Mouse (Mus musculus): ENCODE measurements at regions not wholly inside any gene's neighbourhood (a gene's known extent, or its start where the extent isn't known, plus 50 kb on each side); places are given as distances from the start of the nearest gene placed in this dataset.
"Not testable (repeated sequence)": the region's sequence is repeated elsewhere in the genome, so short reads cannot be mapped to it uniquely, and the experiment has no call there.

GRCm38 (mm10) chr10:126330305-126330969 is 364.5 kb downstream of the Lrig3 start:
- no peaks in the 10 kb centered on the region for H3K27me3 ChIP-seq (ENCODE audit: control insufficient read depth, insufficient read depth, low read depth, low read length)
- no peaks in the 10 kb centered on the region for H3K9me3 ChIP-seq (ENCODE audit: control insufficient read depth, low read length)
- no peak overlapping the region for H3K27ac ChIP-seq (ENCODE audit: low read length)
- H3K4me3 ChIP-seq (ENCODE audit: low read length) = no peak overlapping the region
- WGBS = 6% methylated on average over 17 of the region's 17 CpGs
- H3K9ac ChIP-seq (ENCODE audit: low read length) = peak overlapping the region; percentile 53
- peak overlapping the region; percentile 45 for H3K4me2 ChIP-seq (ENCODE audit: low read depth, low read length)
- peaks cover 3% of the 10 kb centered on the region; the same call in 1 of the 2 replicates for H3K4me1 ChIP-seq (replicated peaks; ENCODE audit: control insufficient read depth, insufficient read depth, low read length)
- peak; percentile 98 for ATAC-seq (ENCODE audit: low read depth)
- H3K36me3 ChIP-seq (ENCODE audit: control insufficient read depth, insufficient read depth, low read length) = no peaks in the 10 kb centered on the region

DNA sequence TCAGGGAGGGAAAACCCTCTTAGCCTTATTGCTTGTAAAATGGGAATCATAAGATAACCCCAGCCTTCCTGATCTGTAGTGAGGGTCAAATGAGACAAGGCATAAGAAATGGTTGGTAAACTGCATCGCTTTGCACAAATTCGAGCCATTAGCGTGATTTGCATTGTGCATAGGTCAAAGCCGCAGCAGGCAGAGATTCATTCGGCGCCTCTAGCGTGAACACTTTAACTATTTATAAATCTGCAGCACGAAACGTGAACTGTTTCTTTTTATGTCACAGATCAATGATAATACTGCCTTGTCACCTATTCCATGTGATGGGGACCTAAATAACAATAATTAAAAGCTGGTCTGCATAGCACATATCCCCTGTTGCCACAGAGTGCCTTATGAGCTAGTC is 354.9 kb downstream of the Lrig3 start:
- H3K27me3 ChIP-seq (ENCODE audit: control insufficient read depth, insufficient read depth, low read depth, low read length) = no peaks in the 10 kb centered on the region
- no peak overlapping the region for H3K4me3 ChIP-seq (ENCODE audit: low read length)
- H3K4me2 ChIP-seq (ENCODE audit: low read depth, low read length) = no peak overlapping the region
- no peak for ATAC-seq (ENCODE audit: low read depth)
- no peak overlapping the region for H3K9ac ChIP-seq (ENCODE audit: low read length)
- H3K27ac ChIP-seq (ENCODE audit: low read length) = no peak overlapping the region
- H3K36me3 ChIP-seq (ENCODE audit: control insufficient read depth, insufficient read depth, low read length) = no peaks in the 10 kb centered on the region
- 81% methylated on average over 9 of the region's 9 CpGs for WGBS
- no peaks in the 10 kb centered on the region for H3K9me3 ChIP-seq (ENCODE audit: control insufficient read depth, low read length)
- H3K4me1 ChIP-seq (replicated peaks; ENCODE audit: control insufficient read depth, insufficient read depth, low read length) = no peaks in the 10 kb centered on the region

GRCm38 (mm10) chr10:126319795-126320194 is 353.8 kb downstream of the Lrig3 start:
- no peaks in the 10 kb centered on the region for H3K27me3 ChIP-seq (ENCODE audit: control insufficient read depth, insufficient read depth, low read depth, low read length)
- H3K4me2 ChIP-seq (ENCODE audit: low read depth, low read length) = no peak overlapping the region
- WGBS = 23% methylated on average over 10 of the region's 10 CpGs
- H3K36me3 ChIP-seq (ENCODE audit: control insufficient read depth, insufficient read depth, low read length) = no peaks in the 10 kb centered on the region
- H3K9me3 ChIP-seq (ENCODE audit: control insufficient read depth, low read length) = no peaks in the 10 kb centered on the region
- H3K9ac ChIP-seq (ENCODE audit: low read length) = no peak overlapping the region
- H3K4me1 ChIP-seq (replicated peaks; ENCODE audit: control insufficient read depth, insufficient read depth, low read length) = no peaks in the 10 kb centered on the region
- ATAC-seq (ENCODE audit: low read depth) = no peak
- H3K27ac ChIP-seq (ENCODE audit: low read length) = no peak overlapping the region
- H3K4me3 ChIP-seq (ENCODE audit: low read length) = no peak overlapping the region

DNA sequence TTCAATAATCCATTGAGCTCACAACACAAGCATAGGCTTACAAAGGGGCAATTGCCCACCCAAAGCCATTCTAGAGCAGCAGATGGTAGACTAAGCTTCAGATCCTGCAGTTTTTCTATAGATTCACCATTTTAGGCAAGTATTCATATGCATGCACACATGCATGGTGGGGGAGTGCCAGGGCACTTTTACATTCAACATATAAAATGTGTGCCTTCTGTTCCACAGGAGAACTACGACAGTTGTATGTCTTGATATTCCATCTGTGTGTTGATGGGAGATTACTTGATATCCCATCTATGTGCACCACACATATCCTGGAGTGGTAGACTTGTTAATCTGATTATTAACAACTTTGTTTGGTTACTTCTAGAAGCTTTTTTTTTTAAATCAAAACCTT is 334.0 kb downstream of the Lrig3 start:
- Histone ChIP-seq H3K36me3 (ENCODE audit: control insufficient read depth, insufficient read depth, low read length) (no peaks in the 10 kb centered on the region), H3K27me3 (ENCODE audit: control insufficient read depth, insufficient read depth, low read depth, low read length) (no peaks in the 10 kb centered on the region), H3K9me3 (ENCODE audit: control insufficient read depth, low read length) (no peaks in the 10 kb centered on the region), H3K27ac (ENCODE audit: low read length) (no peak overlapping the region), H3K9ac (ENCODE audit: low read length) (no peak overlapping the region), H3K4me2 (ENCODE audit: low read depth, low read length) (no peak overlapping the region), H3K4me1 (replicated peaks; ENCODE audit: control insufficient read depth, insufficient read depth, low read length) (no peaks in the 10 kb centered on the region), H3K4me3 (ENCODE audit: low read length) (no peak overlapping the region)
- 88% methylated on average over 1 of the region's 1 CpGs for WGBS
- no peak for ATAC-seq (ENCODE audit: low read depth)

DNA sequence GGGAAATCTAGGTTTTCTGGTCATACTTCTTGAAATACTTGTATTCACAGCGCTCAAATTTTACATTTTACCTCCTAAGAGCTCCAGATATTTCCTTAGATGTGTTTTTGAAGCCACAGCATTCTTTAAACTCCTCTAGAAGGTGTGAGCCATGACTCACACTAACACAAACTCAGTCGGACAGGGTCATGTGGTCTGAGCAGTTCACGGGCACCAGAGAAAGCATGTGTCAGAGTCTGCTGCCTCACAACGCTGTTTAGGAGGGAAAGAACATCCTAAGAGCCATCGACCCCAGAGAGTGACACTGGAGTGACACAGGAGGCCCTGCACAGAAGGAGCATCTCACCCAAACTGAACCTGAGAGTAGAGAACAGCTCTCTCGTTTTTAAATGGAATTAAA is 332.2 kb downstream of the Lrig3 start:
- no peak overlapping the region for H3K27ac ChIP-seq (ENCODE audit: low read length)
- H3K4me2 ChIP-seq (ENCODE audit: low read depth, low read length) = no peak overlapping the region
- no peak overlapping the region for H3K4me3 ChIP-seq (ENCODE audit: low read length)
- WGBS = 58% methylated on average over 6 of the region's 6 CpGs
- H3K9ac ChIP-seq (ENCODE audit: low read length) = no peak overlapping the region
- no peaks in the 10 kb centered on the region for H3K27me3 ChIP-seq (ENCODE audit: control insufficient read depth, insufficient read depth, low read depth, low read length)
- H3K4me1 ChIP-seq (replicated peaks; ENCODE audit: control insufficient read depth, insufficient read depth, low read length) = no peaks in the 10 kb centered on the region
- H3K36me3 ChIP-seq (ENCODE audit: control insufficient read depth, insufficient read depth, low read length) = no peaks in the 10 kb centered on the region
- no peaks in the 10 kb centered on the region for H3K9me3 ChIP-seq (ENCODE audit: control insufficient read depth, low read length)
- no peak for ATAC-seq (ENCODE audit: low read depth)

- H3K9me3 ChIP-seq (ENCODE audit: control insufficient read depth, low read length) = no peaks in the 10 kb centered on the region
- H3K4me2 ChIP-seq (ENCODE audit: low read depth, low read length) = no peak overlapping the region
- H3K4me1 ChIP-seq (replicated peaks; ENCODE audit: control insufficient read depth, insufficient read depth, low read length) = no peaks in the 10 kb centered on the region
- H3K27me3 ChIP-seq (ENCODE audit: control insufficient read depth, insufficient read depth, low read depth, low read length) = no peaks in the 10 kb centered on the region
- no peak overlapping the region for H3K27ac ChIP-seq (ENCODE audit: low read length)
- no peaks in the 10 kb centered on the region for H3K36me3 ChIP-seq (ENCODE audit: control insufficient read depth, insufficient read depth, low read length)
- no peak overlapping the region for H3K9ac ChIP-seq (ENCODE audit: low read length)
- WGBS = 45% methylated on average over 7 of the region's 7 CpGs
- H3K4me3 ChIP-seq (ENCODE audit: low read length) = no peak overlapping the region
- peak; percentile 51 for ATAC-seq (ENCODE audit: low read depth)
These were observed 329.9 kb downstream of the Lrig3 start for GRCm38 (mm10) chr10:126295853-126296252.

DNA sequence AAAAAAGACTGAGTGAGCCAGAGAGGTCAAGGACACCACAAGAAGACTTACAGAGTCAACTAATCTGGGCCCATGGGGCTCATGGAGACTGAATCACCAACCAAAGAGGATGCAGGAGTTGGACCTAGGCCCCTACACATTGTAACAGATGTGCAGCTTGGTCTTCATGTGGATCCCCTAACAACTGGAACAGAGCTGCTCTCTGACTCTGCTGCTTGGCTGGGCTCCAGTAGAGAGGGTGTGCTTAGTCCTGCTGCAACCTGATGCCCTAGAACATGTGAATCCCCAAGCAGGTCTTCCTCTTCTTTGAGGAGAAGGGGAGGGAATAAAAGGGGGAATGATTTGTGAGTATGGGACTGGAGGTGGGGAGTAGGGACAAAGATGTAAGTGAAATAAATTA is 325.8 kb downstream of the Lrig3 start:
- Histone ChIP-seq H3K9ac (ENCODE audit: low read length) (no peak overlapping the region), H3K9me3 (ENCODE audit: control insufficient read depth, low read length) (no peaks in the 10 kb centered on the region), H3K4me3 (ENCODE audit: low read length) (no peak overlapping the region), H3K27me3 (ENCODE audit: control insufficient read depth, insufficient read depth, low read depth, low read length) (no peaks in the 10 kb centered on the region), H3K4me2 (ENCODE audit: low read depth, low read length) (no peak overlapping the region), H3K27ac (ENCODE audit: low read length) (no peak overlapping the region), H3K36me3 (ENCODE audit: control insufficient read depth, insufficient read depth, low read length) (no peaks in the 10 kb centered on the region), H3K4me1 (replicated peaks; ENCODE audit: control insufficient read depth, insufficient read depth, low read length) (no peaks in the 10 kb centered on the region)
- no peak for ATAC-seq (ENCODE audit: low read depth)

GRCm38 (mm10) chr10:126285096-126285495 is 319.1 kb downstream of the Lrig3 start:
- H3K27ac ChIP-seq (ENCODE audit: low read length); H3K9me3 ChIP-seq (ENCODE audit: control insufficient read depth, low read length); H3K9ac ChIP-seq (ENCODE audit: low read length); H3K27me3 ChIP-seq (ENCODE audit: control insufficient read depth, insufficient read depth, low read depth, low read length); H3K36me3 ChIP-seq (ENCODE audit: control insufficient read depth, insufficient read depth, low read length); H3K4me3 ChIP-seq (ENCODE audit: low read length); H3K4me1 ChIP-seq (replicated peaks; ENCODE audit: control insufficient read depth, insufficient read depth, low read length); H3K4me2 ChIP-seq (ENCODE audit: low read depth, low read length): not testable (repeated sequence)
- 48% methylated on average over 5 of the region's 13 CpGs for WGBS
- peak; percentile 93 for ATAC-seq (ENCODE audit: low read depth)

GRCm38 (mm10) chr10:126270376-126270775 is 304.4 kb downstream of the Lrig3 start:
- Histone ChIP-seq H3K4me1 (replicated peaks; ENCODE audit: control insufficient read depth, insufficient read depth, low read length) (no peaks in the 10 kb centered on the region), H3K27me3 (ENCODE audit: control insufficient read depth, insufficient read depth, low read depth, low read length) (no peaks in the 10 kb centered on the region), H3K4me2 (ENCODE audit: low read depth, low read length) (no peak overlapping the region), H3K27ac (ENCODE audit: low read length) (no peak overlapping the region), H3K9ac (ENCODE audit: low read length) (no peak overlapping the region), H3K9me3 (ENCODE audit: control insufficient read depth, low read length) (no peaks in the 10 kb centered on the region), H3K36me3 (ENCODE audit: control insufficient read depth, insufficient read depth, low read length) (no peaks in the 10 kb centered on the region), H3K4me3 (ENCODE audit: low read length) (no peak overlapping the region)
- no peak for ATAC-seq (ENCODE audit: low read depth)
- 84% methylated on average over 12 of the region's 12 CpGs for WGBS

Data from lung, embryonic 16.5 days (tissue).